Mouse (Mus musculus) adrenal gland, adult 2 months (tissue): ENCODE measurements around the gene Hoxc11. TPM values are rescaled to one million over a fixed set of nuclear protein-coding genes. Genes with fewer than 3 reads are reported as not detected.

ENCODE experiments used
- DNase-seq: peaks from one replicate; pipeline ENCODE4 v3.0.0; 2021
- polyA plus RNA-seq: library from polyadenylated mRNA; depleted of rRNA; stranded (reverse); fragments of >200 nt; gene quantifications from 2 replicates; pipeline ENCODE4 v1.2.3, GENCODE M21; 2012
- total RNA-seq, 2 experiments: library from RNA; stranded (reverse); gene quantifications; 2 replicates each; pipeline ENCODE4 v1.2.3; 2021

Gene Hoxc11
- total and polyA plus RNA-seq, 3 experiments, result not detected

DNA sequence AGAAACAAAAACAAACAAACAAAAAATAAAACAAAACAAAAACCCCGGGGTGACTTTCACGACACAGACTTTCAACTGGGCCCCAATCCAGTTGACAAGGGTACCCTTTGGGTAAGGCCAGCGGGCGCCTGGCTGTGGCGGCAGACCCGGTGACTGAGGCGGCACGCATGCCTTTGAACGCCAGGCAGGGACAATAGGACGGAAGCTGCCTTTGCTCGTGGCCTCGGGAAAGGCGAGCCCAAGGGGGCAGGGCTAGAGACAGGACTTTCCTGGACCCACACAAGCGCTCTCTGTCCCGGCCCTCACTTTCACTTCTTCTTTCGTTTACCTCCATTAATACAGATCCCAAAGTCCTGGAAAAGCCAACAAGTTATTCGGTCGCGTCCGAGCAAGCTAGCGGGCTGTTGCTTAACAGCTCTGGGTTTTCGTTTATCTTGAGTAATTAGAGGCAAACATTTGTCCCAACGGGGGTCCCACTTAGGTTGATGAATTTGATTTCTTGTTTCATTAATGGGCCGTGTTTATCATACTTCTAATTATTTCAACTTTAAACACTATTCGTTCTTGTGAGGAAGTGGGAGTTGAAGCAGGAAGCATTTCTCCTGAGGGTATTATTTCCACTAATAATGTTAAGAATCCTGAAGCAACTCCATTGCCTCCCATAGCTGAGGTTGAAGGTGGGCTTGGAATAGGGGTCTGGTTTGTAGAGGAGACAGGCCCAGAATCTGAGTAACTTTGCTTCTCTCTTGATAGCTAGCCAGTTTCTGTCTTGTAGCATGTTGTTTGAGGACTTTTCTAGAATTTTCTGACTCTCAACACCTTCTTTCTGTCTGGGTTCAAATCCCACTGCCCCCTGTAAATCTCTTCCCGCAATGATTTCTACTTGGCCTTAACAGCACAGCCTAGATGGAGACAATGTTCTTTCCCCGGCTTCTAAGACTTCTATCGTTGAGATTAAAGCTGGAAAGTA, 9.7 kb downstream of the Hoxc11 start:
- peak; percentile 33 for DNase-seq

GRCm38 (mm10) chr15:102965003-102965891, 11.0 kb downstream of the Hoxc11 start:
- no peak for DNase-seq

GRCm38 (mm10) chr15:102965892-102966775, 11.9 kb downstream of the Hoxc11 start:
- peak; percentile 86 for DNase-seq

DNA sequence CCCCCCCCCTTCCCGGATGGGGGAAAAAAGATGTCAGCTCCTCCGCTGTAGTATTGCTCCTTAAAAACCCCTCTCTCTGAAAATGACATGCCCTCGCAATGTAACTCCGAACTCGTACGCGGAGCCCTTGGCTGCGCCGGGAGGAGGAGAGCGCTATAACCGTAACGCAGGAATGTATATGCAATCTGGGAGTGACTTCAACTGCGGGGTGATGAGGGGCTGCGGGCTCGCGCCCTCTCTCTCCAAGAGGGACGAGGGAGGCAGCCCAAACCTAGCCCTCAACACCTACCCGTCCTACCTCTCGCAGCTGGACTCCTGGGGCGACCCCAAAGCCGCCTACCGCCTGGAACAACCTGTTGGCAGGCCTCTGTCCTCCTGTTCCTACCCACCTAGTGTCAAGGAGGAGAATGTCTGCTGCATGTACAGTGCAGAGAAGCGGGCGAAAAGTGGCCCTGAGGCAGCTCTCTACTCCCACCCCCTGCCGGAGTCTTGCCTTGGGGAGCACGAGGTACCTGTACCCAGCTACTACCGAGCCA, 12.6 kb downstream of the Hoxc11 start, which contains the start of gene Hoxc10:
Gene Hoxc10, plus strand, starts transcription at position 21 of the 536 bp plus-strand sequence.
- no peak for DNase-seq

DNA sequence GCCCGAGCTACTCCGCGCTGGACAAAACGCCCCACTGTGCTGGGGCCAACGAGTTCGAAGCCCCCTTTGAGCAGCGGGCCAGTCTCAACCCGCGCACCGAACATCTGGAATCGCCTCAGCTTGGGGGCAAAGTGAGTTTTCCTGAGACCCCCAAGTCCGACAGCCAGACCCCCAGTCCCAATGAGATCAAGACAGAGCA, 13.0 kb downstream of the Hoxc11 start, which contains the start of gene Hoxc5:
Gene Hoxc5, plus strand, starts transcription at position 132 of the 199 bp plus-strand sequence.
- DNase-seq, result no peak

DNA sequence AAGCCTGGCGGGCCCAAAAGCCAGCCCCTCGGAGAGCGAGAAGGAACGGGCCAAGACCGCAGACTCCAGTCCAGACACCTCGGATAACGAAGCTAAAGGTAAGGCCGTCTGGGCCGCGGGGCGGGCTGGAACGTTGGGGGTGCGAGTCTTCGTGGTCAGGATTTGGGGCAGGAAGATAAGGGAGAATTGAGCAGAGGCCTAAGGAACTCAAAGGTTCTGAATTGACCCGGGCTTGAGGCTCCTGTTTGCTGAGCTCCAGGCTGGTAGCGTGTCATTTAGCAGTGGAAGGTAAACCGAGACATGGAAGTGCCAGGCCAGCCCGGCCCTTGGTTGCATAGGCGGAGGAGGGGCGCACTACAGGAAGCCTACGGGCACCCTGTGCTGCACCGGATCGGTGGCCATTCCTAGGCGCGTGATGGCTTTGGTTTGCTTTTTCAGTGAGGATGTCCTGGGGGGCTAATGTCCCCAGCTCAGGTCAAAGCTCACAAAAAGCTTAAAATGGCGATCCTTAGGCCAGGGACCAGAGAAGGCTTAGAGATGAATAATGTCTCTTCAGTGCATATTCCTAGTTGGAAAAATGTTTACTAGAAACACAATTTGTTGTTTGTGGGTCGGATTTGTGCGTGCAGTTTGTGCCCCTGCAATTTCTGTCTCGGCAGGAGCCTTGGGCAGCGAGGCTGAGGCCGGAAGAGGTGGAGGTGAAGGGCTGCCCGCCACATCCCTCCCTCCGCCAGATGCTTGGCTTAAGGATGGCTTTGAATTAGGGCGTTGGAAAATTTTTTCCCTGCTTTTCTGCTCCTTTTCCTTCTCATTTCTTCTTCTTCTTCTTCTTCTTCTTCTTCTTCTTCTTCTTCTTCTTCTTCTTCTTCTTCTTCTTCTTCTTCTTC, 13.5 kb downstream of the Hoxc11 start:
- no peak for DNase-seq

GRCm38 (mm10) chr15:102969296-102969695, 15.1 kb downstream of the Hoxc11 start:
- DNase-seq, result no peak

GRCm38 (mm10) chr15:102970740-102971139, 16.5 kb downstream of the Hoxc11 start:
- no peak for DNase-seq

GRCm38 (mm10) chr15:102972254-102972653, 18.0 kb downstream of the Hoxc11 start:
- no peak for DNase-seq

- DNase-seq, result no peak
Measured at GRCm38 (mm10) chr15:102972753-102973152, 18.5 kb downstream of the Hoxc11 start.

DNA sequence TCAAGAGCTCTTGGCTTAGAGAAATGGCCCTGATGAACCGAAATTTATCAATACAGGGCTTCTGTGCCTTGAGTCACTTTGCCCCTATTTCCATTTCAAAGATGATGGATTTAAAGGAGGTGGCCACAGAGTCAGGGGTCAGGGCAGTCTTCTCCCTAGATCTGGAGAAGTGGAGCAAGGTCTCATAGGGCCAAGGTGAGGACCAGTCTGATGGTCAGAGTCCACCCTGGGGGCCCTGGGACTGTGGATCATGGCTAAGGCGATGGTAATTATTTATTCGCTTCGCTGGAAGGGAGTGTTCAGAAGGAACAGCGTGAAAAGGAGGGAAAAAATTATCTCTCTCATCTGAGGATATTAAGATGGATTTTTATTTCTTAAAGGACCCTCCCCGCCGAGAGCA, 20.8 kb downstream of the Hoxc11 start:
- DNase-seq, result no peak

DNA sequence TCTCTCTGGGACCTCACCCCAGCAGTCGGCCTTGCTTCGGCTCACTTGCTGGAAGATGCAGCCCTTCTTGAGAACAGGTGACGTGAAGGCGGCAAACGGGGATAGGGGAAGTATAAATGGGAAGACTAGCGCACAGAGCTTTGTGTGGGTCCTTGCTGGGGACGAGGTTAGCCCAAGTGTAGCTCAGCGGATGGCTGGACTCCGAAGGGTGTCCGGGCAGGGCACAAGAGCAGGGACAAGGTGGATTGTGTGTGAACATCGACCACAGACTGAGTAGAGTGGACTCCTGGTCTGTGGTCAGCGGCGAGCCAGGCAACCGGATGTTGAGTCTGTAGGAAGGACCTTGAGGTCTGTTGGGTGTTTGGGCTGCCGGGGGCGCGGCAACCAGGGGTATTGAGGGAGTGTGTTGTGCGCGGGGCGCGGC, 21.5 kb downstream of the Hoxc11 start:
- DNase-seq, result no peak

DNA sequence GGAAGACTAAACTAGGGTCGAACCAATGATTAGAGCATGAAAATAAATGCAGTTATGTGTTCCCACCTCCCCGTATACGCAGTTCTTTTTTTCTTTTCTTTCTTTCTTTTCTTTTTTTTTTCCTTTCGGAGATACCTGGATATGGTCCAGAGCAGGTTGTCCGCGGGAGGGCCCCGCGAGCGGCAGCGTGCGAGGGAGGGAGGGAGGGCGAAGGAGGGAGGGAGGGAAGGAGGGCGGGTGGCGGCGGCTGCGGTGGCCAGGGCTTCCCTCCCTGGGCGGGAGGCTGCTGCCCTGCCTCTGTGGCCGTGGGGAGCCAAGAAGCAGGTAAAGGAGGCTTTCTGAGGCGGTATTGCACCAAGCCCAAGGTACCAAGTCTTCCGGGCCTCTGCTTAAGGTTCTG, 21.9 kb downstream of the Hoxc11 start, which contains the start of gene Hoxc9:
Gene Hoxc9, plus strand, starts transcription at position 269 of the 400 bp plus-strand sequence.
- DNase-seq, result no peak

DNA sequence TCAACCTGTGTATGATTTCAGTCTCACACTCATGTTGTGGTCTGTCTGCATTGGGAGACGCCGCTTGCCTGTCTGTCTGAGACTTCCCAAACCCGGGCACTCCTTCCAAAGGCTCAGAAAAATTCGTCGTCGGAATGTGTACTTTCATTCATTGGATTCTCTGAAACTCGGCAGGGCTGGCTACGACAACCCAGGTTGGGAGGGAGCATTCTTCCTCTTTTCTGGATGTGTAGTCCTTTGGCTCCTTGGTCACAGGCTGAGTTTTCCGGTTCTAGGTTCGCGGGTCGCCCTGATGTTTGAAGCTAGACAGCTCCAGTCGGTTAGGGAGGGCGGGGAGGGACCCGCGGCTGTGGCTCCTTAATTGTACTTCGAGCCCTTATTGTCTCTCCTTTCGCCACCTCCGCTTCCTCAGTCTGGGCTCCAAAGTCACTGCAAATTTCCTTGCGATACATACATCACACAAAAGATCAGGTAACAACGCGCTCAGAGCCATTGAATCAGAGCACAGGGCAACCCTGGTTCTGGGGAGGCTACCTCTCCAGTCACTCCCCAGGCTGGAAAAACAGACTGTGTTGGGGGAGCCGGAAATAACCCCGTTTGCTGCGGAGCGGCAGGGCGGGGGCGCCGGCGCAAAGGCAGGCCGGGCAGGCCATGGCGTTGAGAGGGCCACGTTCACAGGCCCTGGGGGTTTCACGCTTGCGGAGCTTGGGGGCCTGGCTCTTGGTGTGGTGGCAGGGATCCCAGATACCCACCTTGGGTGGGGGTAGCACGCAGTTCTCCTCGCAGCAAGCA, 22.6 kb downstream of the Hoxc11 start:
- peak; percentile 30 for DNase-seq

DNA sequence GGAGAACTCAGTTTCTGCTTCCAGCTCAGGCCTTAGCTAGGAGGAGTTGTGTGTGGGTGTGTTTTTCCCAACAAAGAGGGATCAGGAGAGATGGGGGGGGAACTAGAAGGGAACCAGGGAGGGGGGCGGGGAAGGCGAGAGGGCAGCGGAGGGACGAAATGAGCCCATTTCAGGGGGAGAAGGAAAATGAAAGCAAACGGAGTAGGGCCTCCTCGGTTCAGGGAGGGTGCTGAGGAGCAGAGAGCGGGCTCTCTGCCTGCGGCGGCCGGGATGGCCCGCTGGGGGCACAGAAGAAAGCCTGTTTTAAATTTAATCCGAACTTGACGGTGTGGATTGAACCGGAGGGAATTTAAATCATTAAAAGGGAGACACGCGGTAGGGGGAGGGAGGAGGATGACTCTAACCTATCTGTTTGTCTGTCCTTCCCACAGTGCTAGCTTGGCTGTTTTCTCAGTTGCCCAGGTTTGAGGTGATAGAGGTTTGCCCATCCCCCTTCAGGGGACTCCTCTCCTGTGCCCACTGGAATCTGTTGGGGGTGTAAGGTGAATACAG, 23.3 kb downstream of the Hoxc11 start:
- no peak for DNase-seq

- no peak for DNase-seq
Measured at GRCm38 (mm10) chr15:102978615-102979515, 24.6 kb downstream of the Hoxc11 start.

- DNase-seq, result no peak
Measured at GRCm38 (mm10) chr15:102979936-102980335, 25.7 kb downstream of the Hoxc11 start.

GRCm38 (mm10) chr15:102980352-102980751, 26.1 kb downstream of the Hoxc11 start:
- DNase-seq, result no peak
